Mouse (Mus musculus) liver, embryonic 13.5 days (tissue): ENCODE results near the gene Stip1. TPM values are rescaled to one million over a fixed set of nuclear protein-coding genes. Genes with fewer than 3 reads are reported as not detected.
"Not testable (repeated sequence)": the region's sequence is repeated elsewhere in the genome, so short reads cannot be mapped to it uniquely, and the experiment has no call there.

Experiments used
- ATAC-seq: fragments of 200-750 bp; cut with Nextera tagmentation; 2 replicates; pipeline ENCODE4 v1.8.0; 2017; ENCODE audit warnings: low read depth, mild to moderate bottlenecking, moderate number of reproducible peaks, moderate library complexity
- DNase-seq: peaks from one replicate; pipeline ENCODE4 v3.0.0; 2022
- H3K27ac ChIP-seq: fragments of 300-500 bp; sonication (generic); 2 replicates; pipeline ENCODE4 v1.5.1; 2015; ENCODE audit warnings: moderate library complexity, mild to moderate bottlenecking, inconsistent platforms
- H3K27me3 ChIP-seq: fragments of 300-500 bp; sonication (generic); 2 replicates; pipeline ENCODE4 v1.6.1; 2015; ENCODE audit warnings: mild to moderate bottlenecking, inconsistent platforms
- H3K36me3 ChIP-seq: fragments of 300-500 bp; sonication (generic); 2 replicates; pipeline ENCODE4 v1.6.1; 2015; ENCODE audit warnings: mild to moderate bottlenecking, inconsistent platforms
- H3K4me1 ChIP-seq: fragments of 300-500 bp; sonication (generic); replicated peaks from 2 replicates; pipeline ENCODE4 v1.6.1; 2015; ENCODE audit warnings: inconsistent platforms
- H3K4me2 ChIP-seq: fragments of 300-500 bp; sonication (generic); 2 replicates; pipeline ENCODE4 v1.6.1; 2015; ENCODE audit warnings: inconsistent platforms, mild to moderate bottlenecking, moderate library complexity
- H3K4me3 ChIP-seq: fragments of 300-500 bp; sonication (generic); replicated peaks from 2 replicates; pipeline ENCODE4 v1.5.1; 2015; ENCODE audit warnings: mild to moderate bottlenecking, inconsistent platforms
- H3K9ac ChIP-seq: fragments of 300-500 bp; sonication (generic); 2 replicates; pipeline ENCODE4 v1.6.1; 2015; ENCODE audit warnings: mild to moderate bottlenecking, inconsistent platforms
- H3K9me3 ChIP-seq: fragments of 300-500 bp; sonication (generic); replicated peaks from 2 replicates; pipeline ENCODE4 v1.6.1; 2016; ENCODE audit warnings: inconsistent platforms
- WGBS: fragments of 180-500 bp; shearing (Covaris S2); methylation state at CpG from one replicate; pipeline ENCODE4 v1.1.7; 2015; ENCODE audit not compliant: insufficient replicate concordance; 5-methylcytosine and 5-hydroxymethylcytosine counted together
- polyA plus RNA-seq: library from polyadenylated mRNA; unstranded; fragments of >200 nt; fragmentation: Nextera tagmentation; extraction: Ambion mirVana; gene quantifications from 2 replicates; pipeline ENCODE4 v1.2.1, GENCODE M21; 2015

Gene Stip1
- polyA plus RNA-seq = 158 and 201 TPM in 2 replicates

DNA sequence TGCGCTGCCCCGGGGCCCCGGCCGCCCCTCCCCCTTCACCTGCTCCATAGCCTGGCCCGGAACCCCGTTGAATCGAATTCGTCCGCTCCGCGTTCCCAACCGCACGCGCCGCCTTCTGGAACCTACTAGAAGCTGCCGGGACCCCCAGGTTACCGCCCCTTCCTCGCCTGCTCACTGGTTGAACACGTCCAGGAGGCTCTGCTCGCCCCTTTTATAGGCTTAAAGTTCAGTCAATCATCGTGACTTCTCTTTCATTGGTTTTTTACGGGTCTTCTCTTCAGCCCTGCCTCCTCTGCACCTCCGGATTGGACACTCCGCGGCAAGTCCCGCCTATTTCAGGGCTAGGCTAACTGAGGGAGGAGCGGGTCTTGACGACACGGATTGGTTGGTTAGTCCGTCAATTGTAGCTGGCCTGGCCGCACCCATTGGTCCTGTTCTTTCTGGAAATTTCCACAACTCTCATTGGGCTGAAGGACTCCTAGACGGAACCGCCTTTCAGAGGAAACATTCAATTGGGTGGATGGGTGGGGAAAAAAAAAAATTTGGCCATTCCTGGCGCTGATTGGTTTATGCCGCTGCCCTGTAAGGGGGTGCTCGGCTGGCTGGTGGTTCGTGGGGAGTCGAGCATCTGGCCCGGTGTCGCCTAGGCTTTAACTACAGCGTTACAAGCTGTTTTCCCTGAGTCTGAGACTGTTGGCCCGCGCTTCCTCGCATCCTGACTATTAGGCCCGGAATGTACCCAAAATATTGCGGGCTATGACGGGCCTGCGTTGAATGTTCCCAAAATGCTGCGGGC is at the start of gene Stip1:
Gene Stip1 (minus strand): TSS at position 127 of the 796 bp plus-strand sequence.
- Histone ChIP-seq H3K4me2 (peak within 1 kb of the TSS; percentile 93), H3K27me3 (no peaks in the 10 kb centered on the region), H3K9me3 (no peaks in the 10 kb centered on the region), H3K27ac (peak within 1 kb of the TSS; percentile 94), H3K4me3 (peak within 1 kb of the TSS; percentile 99), H3K36me3 (peaks cover 26% of the 10 kb centered on the region), H3K4me1 (peaks cover 35% of the 10 kb centered on the region), H3K9ac (peak within 1 kb of the TSS; percentile 99)
- ATAC-seq (peak; percentile 95), DNase-seq (peak; percentile 100)
- under 1% methylated on average over 49 of the region's 49 CpGs for WGBS

DNA sequence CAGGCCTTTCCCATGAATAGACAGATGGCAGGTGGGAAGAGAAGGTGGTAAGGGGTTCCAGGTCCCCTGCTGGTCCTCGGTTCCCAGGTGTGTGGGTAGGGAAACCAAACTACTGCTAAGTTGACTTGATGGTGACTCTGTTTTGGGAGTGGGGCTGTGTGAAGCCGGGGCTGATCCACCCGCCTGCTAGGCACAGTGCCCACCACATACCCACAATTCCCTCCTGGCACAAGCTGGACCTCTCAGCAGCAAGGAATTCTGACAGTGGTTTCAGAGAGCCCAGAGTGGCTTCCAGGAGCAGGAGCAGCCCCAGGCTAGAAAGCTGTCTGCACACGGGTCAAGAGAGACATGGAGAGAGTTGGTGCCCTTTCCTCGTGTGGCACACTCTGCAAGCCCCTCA is 49.3 kb upstream of the Stip1 start:
- Histone ChIP-seq H3K4me3 (no peak overlapping the region), H3K36me3 (no peaks in the 10 kb centered on the region), H3K4me2 (no peak overlapping the region), H3K9me3 (no peaks in the 10 kb centered on the region), H3K27ac (no peak overlapping the region), H3K9ac (no peak overlapping the region), H3K27me3 (peaks cover 85% of the 10 kb centered on the region), H3K4me1 (peaks cover 7% of the 10 kb centered on the region; the same call in 1 of the 2 replicates)
- no peak for ATAC-seq
- DNase-seq = no peak
- WGBS = 52% methylated on average over 5 of the region's 5 CpGs

DNA sequence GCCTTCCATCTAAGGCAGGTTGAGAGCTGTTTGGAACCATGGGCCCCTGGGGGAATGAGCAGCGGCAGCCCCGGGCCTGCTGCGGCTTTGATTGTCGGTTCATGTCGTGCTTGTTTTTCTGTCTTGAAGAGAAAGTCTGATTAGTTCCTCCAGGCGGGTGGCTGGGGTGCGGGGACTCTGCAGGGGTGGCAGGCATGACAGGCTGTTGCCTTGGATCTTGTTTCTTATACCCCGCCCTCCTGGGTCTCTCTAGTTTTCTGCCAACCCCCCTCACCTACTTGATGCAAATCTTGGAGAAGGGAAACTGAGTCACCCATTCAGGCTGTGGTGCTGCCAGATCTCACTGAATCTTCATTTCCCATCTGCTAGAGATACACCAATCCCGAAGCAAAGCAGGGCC is 48.8 kb upstream of the Stip1 start:
- no peak for ATAC-seq
- H3K4me3 ChIP-seq = no peak overlapping the region
- H3K4me1 ChIP-seq = peaks cover 7% of the 10 kb centered on the region; the same call in 1 of the 2 replicates
- H3K36me3 ChIP-seq = no peaks in the 10 kb centered on the region
- WGBS = 25% methylated on average over 9 of the region's 9 CpGs
- H3K9me3 ChIP-seq = no peaks in the 10 kb centered on the region
- H3K4me2 ChIP-seq = no peak overlapping the region
- no peak for DNase-seq
- peaks cover 89% of the 10 kb centered on the region for H3K27me3 ChIP-seq
- no peak overlapping the region for H3K9ac ChIP-seq
- no peak overlapping the region for H3K27ac ChIP-seq

DNA sequence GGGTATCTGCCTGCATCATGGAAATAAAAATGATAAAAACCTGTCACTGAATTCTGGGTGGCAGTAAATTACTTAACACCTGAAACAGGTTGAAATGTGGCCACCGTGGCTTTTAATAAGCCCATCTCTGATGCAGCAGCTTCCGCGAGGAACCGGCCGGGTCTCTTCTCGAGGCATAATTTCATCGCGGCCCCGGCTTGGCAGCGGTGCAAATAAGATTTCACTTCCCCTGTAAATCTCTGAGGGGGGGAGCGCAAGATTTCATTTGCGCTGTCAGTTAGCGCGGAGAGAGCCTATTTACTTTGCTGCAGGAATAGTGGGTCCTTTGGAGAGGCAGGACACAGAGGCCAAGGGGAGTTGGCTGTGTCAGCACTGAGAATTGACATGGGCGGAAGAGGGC is 45.0 kb upstream of the Stip1 start:
- Histone ChIP-seq H3K36me3 (no peaks in the 10 kb centered on the region), H3K27ac (no peak overlapping the region), H3K4me2 (no peak overlapping the region), H3K9me3 (no peaks in the 10 kb centered on the region), H3K4me1 (0 out of 2 replicates have a peak, but pooled peaks cover 3% of the 10 kb centered on the region), H3K27me3 (peaks cover 69% of the 10 kb centered on the region), H3K4me3 (no peak overlapping the region), H3K9ac (no peak overlapping the region)
- ATAC-seq (no peak), DNase-seq (no peak)
- 75% methylated on average over 15 of the region's 15 CpGs for WGBS

DNA sequence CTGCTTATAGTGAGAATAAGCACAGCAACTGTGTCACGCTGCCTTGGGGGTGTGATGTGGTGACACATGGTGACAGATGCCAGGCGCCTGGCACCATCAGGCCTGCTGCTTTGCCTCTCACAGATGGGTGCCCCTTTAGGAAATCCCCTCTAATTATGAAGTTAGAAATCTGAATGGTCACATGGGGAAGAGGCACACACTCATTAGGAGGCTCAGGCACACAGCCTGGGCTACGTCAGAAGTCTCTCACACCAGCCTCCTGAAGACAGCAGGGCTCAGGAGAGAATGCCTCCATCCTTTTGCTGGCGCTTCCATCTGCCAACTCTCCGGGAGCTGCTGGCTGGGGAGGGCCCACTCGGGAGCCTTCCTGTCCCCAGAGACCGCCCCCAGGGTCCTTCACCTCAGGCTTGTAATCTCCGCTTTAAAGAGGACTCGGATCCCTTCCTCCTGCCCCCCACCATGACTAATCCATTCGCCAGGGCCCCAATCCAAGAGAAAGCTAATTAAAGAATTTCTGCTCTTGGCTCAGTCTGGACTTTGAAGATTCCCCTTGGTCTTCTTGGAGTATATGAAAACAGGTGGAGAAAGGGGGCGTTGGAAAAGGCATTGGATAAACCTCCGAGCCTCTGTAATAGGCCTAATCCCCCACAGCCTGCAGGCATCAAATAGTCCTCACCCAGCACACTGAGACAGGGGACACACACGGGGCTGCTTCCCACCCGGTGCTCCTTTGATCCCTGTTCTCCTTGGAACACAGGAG is 43.4 kb upstream of the Stip1 start:
- no peak overlapping the region for H3K9ac ChIP-seq
- no peak overlapping the region for H3K4me3 ChIP-seq
- no peaks in the 10 kb centered on the region for H3K36me3 ChIP-seq
- WGBS = 51% methylated on average over 14 of the region's 14 CpGs
- H3K9me3 ChIP-seq = no peaks in the 10 kb centered on the region
- peaks cover 55% of the 10 kb centered on the region for H3K27me3 ChIP-seq
- ATAC-seq (no peak), DNase-seq (no peak)
- H3K4me2 ChIP-seq = no peak overlapping the region
- no peak overlapping the region for H3K27ac ChIP-seq
- 0 out of 2 replicates have a peak, but pooled peaks cover 3% of the 10 kb centered on the region for H3K4me1 ChIP-seq

DNA sequence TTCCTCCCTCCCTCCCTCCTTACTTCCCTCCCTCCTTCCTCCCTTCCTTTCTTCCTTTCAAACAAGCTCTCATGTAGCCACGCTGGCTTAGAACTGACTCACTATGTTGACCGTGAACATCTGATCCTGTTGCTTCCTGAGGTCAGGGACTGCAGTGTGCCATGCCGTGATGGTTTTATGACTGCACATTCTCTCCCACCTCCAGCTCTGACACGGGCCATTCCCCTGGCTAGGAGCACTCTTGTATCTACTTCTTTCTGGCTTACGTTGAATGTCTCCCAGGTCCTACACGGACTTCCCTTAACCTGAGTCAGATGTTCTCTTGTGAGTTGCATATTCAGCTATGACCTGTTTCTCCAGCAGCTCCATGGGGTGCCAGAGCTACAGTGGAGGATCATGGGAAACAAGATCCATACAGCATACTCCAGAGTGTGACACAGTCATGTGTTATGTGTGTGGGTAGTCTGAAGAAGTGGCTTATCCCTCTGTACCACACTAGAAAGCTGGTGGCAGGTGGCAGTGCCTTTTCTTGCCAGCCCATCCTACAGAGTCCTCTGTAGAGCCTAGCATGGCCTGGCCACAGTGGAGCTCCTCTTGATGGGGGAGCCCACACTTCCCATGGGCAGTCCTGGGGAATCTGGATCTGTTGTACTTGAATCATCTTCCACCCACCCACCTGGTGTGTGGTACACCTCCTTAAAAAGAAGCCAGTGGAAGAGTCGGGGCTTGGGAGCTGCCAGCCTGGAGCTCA is 41.9 kb upstream of the Stip1 start:
- H3K4me3 ChIP-seq = no peak overlapping the region
- peaks cover 39% of the 10 kb centered on the region for H3K27me3 ChIP-seq
- DNase-seq = no peak
- H3K27ac ChIP-seq = no peak overlapping the region
- 54% methylated on average over 7 of the region's 7 CpGs for WGBS
- H3K36me3 ChIP-seq = no peaks in the 10 kb centered on the region
- H3K9ac ChIP-seq = no peak overlapping the region
- no peak overlapping the region for H3K4me2 ChIP-seq
- H3K4me1 ChIP-seq = 0 out of 2 replicates have a peak, but pooled peaks cover 3% of the 10 kb centered on the region
- no peak for ATAC-seq
- no peaks in the 10 kb centered on the region for H3K9me3 ChIP-seq

DNA sequence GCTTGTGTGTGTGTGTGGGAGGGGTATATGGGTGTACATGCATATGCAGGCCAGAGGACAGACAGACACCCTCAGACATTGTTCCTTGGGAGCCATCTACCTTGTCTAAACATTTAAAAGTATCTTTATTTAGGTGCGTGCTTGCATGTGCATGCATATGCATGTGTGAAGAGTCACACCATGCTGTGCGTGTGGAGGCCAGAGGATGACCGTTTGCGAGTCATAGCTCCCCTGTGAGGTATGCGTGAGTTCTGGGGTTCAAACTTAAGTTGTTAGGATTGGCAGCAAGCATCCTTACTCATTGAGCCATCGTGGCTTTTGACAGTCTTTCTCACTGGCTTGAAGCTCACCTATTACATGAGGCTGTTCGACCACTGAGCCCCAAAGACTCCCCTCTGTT is 38.5 kb upstream of the Stip1 start:
- ATAC-seq (no peak), DNase-seq (no peak)
- Histone ChIP-seq H3K4me3 (no peak overlapping the region), H3K4me1 (peaks cover under 1% of the 10 kb centered on the region; the same call in 1 of the 2 replicates), H3K27me3 (peaks cover 10% of the 10 kb centered on the region), H3K27ac (no peak overlapping the region), H3K9me3 (no peaks in the 10 kb centered on the region), H3K9ac (no peak overlapping the region), H3K36me3 (no peaks in the 10 kb centered on the region), H3K4me2 (no peak overlapping the region)
- 76% methylated on average over 7 of the region's 7 CpGs for WGBS

DNA sequence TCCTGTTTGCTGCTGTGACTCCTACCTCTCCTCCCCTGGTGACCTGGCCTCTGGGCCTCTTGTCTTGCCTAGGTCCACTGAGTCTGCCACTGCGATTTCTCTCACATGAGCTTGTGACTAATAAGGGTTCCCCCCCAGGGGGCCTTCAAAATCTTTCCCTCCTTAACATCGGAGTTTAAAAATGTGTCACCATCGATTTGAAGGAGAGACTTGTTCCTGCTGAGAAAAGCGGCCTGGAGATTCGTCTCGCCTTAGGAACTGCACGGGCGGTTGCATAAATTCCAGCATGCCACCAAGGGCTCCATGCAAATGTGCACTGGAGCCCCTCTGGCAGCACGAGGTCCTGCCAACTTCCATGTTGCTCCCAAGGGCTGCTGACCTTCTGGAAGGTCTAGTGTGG is 37.9 kb upstream of the Stip1 start:
- ATAC-seq (no peak), DNase-seq (no peak)
- Histone ChIP-seq H3K4me1 (peaks cover 6% of the 10 kb centered on the region; the same call in 1 of the 2 replicates), H3K4me3 (no peak overlapping the region), H3K9ac (no peak overlapping the region), H3K9me3 (no peaks in the 10 kb centered on the region), H3K36me3 (no peaks in the 10 kb centered on the region), H3K27me3 (peaks cover 13% of the 10 kb centered on the region; the same call in 1 of the 2 replicates), H3K4me2 (no peak overlapping the region), H3K27ac (no peak overlapping the region)
- 67% methylated on average over 9 of the region's 9 CpGs for WGBS

DNA sequence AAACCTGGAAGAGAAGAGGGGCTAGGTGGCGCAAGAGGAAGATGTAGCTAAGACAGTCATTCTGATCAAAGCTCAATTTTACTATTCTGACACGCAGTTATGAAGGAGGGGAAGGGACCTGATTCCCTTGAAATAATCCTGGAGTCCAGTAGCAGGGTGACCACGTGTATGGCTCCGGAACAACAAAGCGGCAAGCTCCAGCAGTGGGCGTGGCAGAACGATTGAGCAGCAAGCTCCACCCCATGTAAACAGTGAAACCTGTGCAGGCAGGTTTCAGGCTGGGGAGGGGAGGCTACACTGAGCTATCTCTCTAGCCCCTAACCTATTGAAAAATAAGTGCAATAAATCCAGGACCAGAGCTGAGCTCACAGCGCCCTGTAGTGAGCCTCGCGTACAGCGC is 35.6 kb upstream of the Stip1 start:
- H3K36me3 ChIP-seq, H3K27ac ChIP-seq, ATAC-seq, DNase-seq, H3K9ac ChIP-seq, H3K4me2 ChIP-seq, H3K4me1 ChIP-seq, H3K9me3 ChIP-seq, H3K4me3 ChIP-seq: not testable (repeated sequence)
- H3K27me3 ChIP-seq = peaks cover 32% of the 10 kb centered on the region
- 71% methylated on average over 11 of the region's 11 CpGs for WGBS

DNA sequence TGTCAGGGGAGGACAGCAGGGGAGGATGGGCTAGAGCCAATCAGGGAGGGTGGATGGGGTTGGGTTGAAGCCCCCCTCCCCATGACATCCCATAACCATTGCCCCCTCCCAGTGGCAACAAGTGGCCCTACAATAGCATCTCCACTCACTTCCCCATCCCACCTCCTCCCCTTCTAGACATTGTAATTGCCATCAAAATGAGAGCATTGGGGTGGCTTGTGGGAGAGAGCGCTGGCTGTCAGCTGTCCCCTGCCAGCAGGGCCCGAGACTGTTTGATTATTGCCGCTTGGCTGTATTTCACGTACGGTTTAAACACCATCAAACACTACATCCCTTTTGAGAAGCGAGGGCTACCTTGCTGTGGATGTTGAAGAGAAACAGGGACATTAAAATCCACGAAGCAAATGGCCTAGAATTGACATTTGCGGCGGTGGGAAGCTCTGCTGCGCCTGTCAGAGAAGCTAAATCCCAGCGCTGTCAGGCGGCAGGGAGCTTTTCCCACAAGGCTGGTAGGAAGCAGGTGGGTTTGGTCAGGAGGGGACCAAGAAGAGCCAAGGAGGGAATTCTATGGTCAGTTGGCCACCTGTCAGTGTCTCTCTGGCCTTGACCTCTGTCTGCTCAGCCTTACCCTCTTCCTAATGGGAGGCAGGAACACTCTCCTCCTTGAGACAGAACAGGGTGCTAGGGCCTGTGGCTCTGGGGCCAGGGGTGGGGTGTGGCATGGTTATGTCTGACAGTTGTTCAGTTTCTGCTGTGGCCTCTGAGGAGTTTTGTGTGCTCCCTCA is 34.4 kb upstream of the Stip1 start:
- WGBS = 67% methylated on average over 12 of the region's 12 CpGs
- ATAC-seq = no peak
- DNase-seq = no peak
- Histone ChIP-seq H3K4me1 (peaks cover 16% of the 10 kb centered on the region), H3K36me3 (no peaks in the 10 kb centered on the region), H3K9me3 (no peaks in the 10 kb centered on the region), H3K27me3 (peaks cover 40% of the 10 kb centered on the region), H3K4me3 (no peak overlapping the region), H3K9ac (no peak overlapping the region), H3K4me2 (no peak overlapping the region), H3K27ac (no peak overlapping the region)
